Mouse (Mus musculus): ENCODE measurements around the gene Pnpla3. TPM values are rescaled to one million over a fixed set of nuclear protein-coding genes. Genes with fewer than 3 reads are reported as not detected.
"Not testable (repeated sequence)": the region's sequence is repeated elsewhere in the genome, so short reads cannot be mapped to it uniquely, and the experiment has no call there.

The Pnpla3 gene
- 1 to 10 TPM; 4.2 to 6.4 TPM for total RNA-seq (2021)

DNA sequence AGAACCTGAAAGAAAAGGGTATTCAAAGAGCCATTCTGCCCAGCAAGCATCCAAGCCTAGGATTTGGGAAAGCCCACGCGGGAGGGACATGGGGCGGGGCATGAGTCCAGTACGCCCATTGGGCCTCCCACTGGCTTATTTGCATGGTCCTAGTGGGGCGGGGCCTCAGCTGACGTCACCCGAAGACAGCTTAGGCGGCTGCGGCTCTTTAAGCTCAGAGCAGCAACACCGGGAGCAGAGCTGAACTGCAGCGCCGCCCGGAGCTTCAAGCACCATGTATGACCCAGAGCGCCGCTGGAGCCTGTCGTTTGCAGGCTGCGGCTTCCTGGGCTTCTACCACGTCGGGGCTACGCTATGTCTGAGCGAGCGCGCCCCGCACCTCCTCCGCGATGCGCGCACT lies at the start of gene Pnpla3:
Pnpla3 (plus strand) TSS at position 238 of the 400 bp plus-strand sequence.
- DNase-seq (ENCODE audit: low spot score): peak; percentile 91
- intact Hi-C loops (cut with DNase I): loop anchor here (2.0 to 5.0 kb wide), 2 partner anchors 43 to 95 kb away; no protein-coding TSS in a partner anchor

DNA sequence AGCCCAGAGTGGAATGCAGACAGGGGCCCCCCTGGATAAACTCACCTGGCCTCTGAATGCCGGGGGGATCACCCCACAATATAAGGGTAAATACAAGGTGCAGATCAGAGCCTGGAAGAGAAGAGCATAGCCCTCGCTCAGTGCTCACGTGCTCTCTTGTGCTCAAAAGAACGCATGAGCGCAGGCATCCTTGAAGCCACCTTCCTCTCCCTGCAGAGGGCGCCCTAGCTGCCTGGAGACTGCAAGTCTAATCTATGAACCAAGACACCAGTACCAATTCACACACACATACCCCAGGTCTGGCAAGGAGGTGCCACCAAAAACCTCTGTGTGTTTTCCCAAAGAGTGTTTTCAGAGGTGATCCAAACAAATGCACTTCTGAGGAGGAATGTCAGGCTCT lies 47.0 kb upstream of the Pnpla3 start:
- no peak for DNase-seq (ENCODE audit: low spot score)
- intact Hi-C loops (cut with DNase I): loop anchor here (10.0 kb wide), 1 partner anchor 314 kb away; no protein-coding TSS in a partner anchor

DNA sequence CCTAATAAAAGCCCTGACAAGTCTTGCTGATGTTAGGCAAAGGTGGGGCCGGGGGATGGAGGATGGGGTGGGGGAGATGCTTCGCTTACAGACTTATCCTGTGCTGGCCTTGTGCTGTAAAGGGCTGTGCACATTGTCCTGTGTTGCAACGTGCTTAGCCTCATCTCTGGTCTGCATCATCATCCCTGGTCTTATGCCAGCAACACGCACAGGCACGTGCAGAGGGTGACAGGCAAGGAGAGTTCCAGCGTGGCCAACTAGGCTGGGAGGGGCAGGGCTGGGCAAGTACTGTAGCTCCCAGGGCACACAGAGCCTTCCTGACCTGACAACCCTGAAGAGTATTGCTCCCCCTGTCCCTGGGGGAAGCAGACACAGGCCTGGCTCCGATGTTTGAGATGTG lies 46.6 kb upstream of the Pnpla3 start:
- no peak for DNase-seq (ENCODE audit: low spot score)
- intact Hi-C loops (cut with DNase I): loop anchor here (10.0 kb wide), 1 partner anchor 314 kb away; no protein-coding TSS in a partner anchor

DNA sequence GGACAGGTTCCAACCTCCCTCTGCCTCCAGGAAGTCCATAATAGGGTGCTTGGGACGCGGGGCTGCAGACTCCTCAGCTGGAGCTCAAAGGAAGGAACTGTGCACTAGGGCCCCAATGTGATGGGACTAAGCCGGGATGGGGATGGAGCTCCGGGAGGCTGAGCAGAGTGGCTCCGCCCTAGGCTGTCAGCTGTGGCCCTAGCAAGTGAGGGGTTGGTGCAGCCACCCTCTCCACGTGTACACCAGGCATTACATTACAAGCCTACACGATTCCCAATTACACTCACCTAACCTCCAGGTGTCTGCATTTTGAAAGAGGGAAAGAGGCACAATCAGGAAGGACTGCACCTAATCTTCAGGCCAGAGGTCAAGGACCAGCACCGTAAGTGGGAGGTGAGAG lies 44.6 kb upstream of the Pnpla3 start, which contains the start of gene Pnpla5:
Pnpla5 (minus strand) TSS at position 101 of the 400 bp plus-strand sequence.
- intact Hi-C loops (cut with DNase I): loop anchor here (10.0 kb wide), 1 partner anchor 312 kb away; no protein-coding TSS in a partner anchor
- DNase-seq (ENCODE audit: low spot score): no peak

DNA sequence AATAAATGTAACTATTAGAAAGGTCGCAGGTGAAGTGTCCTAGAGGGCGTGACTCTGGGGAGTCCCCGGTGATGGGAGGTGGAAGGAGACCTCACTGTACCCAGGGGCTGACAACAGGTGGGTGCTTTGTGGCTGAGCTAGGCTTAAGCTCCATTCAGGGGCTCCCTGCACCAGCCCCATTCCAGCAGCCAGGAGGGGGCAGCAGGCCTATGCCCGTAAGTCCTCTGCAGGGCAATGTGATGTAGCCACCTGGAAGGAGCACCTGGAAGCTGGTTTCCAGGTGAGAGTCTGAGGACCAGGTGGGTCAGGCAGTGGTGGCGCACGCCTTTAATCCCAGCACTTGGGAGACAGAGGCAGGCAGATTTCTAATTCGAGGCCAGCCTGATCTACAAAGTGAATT lies 43.6 kb upstream of the Pnpla3 start:
- no peak for DNase-seq (ENCODE audit: low spot score)
- intact Hi-C loops (cut with DNase I): loop anchor here (2.0 to 10.0 kb wide), 2 partner anchors 43 to 311 kb away; partner anchors contain the start of gene Pnpla3

DNA sequence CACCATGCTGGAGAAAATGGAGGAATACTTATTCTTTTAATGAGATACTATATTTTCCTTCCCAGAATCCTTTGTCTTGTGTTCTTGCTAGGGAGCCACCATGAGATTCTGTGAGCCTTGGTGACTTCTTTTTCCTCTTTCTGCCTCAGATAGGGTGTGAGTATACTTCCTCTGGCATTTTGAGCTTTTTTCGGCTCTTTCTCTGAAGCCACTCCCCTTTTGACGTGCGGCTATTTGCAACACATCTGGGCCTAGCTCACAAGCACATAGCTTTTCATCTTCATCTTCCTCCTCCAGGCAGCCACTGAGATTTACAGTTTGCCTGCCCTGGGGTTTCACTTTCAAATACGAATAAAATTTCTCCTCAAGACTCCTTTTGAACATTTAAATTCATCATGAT lies 41.2 kb upstream of the Pnpla3 start:
- intact Hi-C loops (cut with DNase I): loop anchor here (10.0 kb wide), 1 partner anchor 308 kb away; no protein-coding TSS in a partner anchor
- DNase-seq (ENCODE audit: low spot score): no peak

DNA sequence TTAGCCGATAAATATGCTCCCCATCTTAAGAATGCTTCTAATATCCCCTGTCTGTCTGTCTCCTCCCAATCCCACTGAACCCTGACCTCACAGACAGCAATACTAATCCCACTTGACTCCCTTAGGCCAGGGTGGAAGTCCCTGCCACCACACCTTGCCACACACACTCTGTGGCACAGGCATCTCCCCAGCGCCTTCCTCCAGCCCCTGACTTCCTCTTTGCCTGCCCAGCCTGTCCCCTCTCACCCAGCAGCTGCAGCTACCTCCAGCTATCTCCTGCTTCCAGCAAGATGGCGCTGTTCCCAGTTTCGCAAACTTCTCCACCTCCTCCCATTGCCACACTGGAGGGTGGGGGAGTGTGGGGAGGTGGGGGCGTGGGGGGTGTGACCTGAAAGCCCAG lies 40.8 kb upstream of the Pnpla3 start:
- intact Hi-C loops (cut with DNase I): loop anchor here (10.0 kb wide), 1 partner anchor 308 kb away; no protein-coding TSS in a partner anchor
- no peak for DNase-seq (ENCODE audit: low spot score)

DNA sequence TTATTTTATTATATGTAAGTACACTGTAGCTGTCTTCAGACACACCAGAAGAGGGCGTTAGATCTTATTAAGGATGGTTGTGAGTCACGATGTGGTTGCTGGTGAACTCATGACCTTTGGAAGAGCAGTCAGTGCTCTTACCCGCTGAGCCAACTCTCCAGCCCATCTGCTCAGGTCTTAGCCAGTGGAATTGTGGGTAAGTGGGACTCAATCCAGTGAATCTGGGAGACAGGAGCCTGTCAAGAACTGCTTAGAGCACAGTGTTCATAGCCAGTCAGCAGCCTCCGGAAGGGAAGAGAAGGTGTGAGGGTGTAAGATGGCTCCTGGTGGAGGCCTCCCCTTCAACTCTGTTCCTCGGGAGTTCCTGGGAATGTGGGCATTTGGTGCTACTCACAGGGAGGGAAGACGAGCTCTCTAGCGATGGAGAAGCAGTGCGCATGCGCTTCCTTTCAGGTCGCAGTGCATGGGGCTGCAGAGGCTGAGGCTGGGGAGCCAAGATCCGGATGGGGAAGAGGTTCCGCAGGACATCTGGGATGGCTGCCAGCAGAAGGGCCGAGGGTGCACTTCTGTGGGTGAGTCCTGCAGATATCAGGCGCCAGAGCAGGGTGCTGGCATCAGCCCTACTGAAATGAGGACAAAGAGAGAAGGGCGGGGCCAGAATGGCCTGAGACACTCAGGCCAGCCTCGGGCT lies 36.4 kb upstream of the Pnpla3 start:
- DNase-seq (ENCODE audit: low spot score): peak; percentile 61
- intact Hi-C loops (cut with DNase I): loop anchor here (5.0 kb wide), 1 partner anchor 66 kb away; no protein-coding TSS in a partner anchor

DNA sequence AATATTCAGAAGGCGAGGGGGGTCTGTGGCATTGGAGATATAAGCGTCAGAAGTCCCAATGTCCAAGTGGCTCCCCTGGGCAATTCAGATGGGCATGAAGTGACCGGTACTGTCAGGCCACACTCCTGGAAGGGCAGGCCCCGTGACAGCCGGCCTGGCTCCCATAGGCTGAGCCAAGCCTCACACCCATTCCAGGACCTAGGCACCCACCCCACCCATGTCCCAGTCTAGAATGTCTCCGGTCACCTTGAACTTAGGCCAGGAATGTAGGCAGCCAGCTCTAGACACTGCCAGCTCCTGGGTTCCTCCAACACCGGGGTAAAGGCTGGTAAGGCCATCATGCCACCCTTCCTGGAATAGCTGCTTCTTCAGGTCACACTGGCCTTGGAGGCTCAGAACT lies 35.7 kb upstream of the Pnpla3 start:
- peak; percentile 49 for DNase-seq (ENCODE audit: low spot score)
- intact Hi-C loops (cut with DNase I): loop anchor here (5.0 kb wide), 1 partner anchor 65 kb away; no protein-coding TSS in a partner anchor

DNA sequence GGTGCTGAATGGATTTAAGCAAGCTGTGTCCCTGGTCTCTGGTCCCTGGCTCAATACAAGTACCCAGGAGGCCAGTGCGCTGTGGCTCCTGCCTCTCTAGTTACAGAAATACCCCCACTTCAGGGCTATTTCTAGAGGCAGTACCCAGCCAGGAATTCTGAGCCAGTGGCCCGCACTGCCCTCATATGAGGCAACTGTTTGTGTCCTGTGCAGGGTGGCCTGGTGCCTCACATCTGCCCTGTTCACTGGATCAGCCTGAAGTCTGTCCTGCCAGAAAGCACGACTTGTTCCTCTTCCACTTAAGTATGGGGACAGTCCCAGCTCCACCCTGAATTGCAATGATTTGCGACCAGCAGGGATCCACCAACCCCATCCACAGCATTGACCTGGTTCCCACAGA lies 34.2 kb upstream of the Pnpla3 start:
- DNase-seq (ENCODE audit: low spot score): peak; percentile 40
- intact Hi-C loops (cut with DNase I): loop anchor here (5.0 kb wide), 1 partner anchor 64 kb away; no protein-coding TSS in a partner anchor

DNA sequence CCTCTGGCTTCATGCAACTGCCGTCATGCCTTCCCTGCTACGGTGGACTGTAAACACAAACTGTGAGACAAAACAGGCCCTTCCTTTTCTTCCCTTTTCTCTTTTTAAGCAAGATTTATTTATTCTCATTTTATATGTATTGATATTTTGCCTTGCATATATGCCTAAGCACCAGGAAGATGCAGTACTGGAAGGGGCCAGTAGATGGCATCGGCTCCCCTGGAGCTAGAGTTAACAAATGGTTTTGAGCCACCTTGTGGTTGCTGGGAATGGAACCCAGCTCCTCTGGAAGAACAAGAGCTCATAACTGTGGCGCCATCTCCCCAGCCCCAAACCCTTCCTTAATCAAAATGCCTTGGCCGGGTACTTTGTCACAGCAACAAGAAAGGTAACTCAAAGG lies 32.2 kb upstream of the Pnpla3 start:
- intact Hi-C loops (cut with DNase I): no loop called here
- DNase-seq (ENCODE audit: low spot score): no peak

DNA sequence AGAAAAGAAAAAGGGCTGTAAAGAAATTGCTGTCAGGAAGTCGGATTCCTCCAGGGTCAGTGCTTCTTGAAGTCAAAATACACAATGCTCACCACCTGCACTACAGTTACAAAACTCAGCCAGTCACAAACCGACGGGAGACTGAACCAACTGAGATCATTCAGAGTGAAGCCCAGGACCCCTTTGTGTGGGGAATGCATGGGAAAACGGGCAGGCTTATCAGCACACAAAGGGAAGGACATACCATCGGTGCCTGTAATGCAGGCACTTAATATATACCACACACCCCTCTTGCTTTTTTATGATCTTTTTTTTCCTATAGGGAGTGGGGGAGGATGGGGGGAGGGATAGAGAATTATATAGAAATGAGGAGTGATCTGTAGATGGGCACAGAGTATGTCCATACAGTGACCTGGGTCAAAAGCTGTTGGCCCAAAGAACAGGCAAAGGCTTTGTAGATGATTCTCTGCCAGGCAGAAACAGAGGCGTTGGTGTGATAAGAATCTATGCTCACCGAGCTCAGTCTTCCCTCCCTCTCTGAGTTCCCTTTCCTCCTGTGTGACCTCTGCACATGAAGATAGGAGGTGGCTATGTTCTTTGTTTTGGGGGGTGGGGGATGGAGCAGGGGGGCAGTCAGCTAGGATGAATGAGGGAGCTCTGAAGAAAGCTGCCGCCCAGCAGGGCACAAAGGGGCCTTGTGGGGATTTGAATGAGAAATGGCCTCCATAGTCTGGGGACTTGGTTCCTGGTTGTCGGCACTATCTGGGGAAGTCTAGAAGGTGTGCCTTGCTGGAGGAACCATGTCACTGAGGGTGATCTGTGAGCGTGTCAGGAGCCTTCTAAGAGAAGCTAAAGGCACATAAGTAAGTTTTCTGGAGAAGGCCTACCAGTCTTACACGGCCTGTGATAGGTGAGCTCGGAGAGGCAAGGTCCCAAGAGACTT lies 30.9 kb upstream of the Pnpla3 start:
- no peak for DNase-seq (ENCODE audit: low spot score)
- intact Hi-C loops (cut with DNase I): no loop called here

DNA sequence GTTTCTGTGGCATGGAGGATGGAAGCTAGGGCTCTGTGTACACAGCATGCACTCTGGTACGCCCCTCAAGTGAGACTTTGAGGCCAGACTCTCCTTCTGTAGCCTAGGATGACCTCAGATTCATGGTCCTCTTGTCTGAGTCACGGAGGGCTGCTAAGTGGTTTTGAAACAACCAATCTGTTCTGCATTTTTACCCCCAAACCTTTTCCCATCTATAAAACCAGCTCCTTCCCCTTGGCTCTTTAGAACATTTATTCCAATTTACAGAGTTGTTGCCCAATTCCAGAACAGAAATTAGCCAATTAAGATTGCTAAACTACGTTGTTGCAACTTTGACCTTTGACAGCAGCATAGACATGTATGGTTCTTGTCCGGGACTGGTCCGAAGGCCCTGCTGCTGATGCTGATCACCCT lies 28.0 kb upstream of the Pnpla3 start:
- no peak for DNase-seq (ENCODE audit: low spot score)
- intact Hi-C loops (cut with DNase I): no loop called here

DNA sequence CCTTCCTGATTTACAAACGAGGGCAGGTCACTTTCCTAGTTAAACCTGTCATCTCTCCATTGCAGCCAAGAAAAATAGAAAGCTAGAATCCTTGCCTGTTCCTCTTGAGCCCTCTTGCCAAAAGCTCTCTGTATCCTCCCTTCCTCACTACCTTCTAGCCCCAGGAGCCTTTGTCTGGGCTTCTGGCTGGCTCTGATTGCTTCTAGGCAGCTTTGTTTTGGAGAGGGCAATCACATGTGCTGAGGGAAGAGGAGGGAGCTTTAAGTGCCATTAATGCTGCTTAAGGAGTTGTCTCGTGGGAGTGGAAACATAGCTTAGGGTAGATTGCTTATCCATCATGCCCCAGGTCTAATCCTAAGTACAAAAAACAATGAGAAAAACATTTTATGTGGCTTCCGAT lies 27.5 kb upstream of the Pnpla3 start:
- intact Hi-C loops (cut with DNase I): no loop called here

DNA sequence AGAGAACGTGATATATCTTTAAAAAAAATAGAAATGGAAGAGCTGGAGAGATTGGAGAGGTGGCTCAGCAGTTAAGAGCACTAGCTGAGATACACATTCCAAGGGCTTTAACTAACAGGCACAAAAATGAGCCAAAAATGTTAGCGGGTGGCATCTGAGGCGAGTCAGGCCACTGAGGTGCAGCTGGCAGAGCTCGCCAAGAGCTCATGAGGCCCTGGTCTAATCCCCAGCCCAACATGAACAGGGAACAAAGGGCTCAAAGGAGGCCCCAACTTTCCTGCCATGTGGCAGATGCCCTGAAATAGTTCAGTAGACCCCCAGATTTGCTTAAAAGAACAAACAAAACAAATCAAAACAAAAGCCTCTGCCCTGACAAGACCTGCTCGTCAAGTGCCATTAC lies 26.7 kb upstream of the Pnpla3 start:
- no peak for DNase-seq (ENCODE audit: low spot score)
- intact Hi-C loops (cut with DNase I): no loop called here

More for the DNA sequence above, 27.5 kb upstream of the Pnpla3 start:
- DNase-seq (ENCODE audit: low spot score): no peak

DNA sequence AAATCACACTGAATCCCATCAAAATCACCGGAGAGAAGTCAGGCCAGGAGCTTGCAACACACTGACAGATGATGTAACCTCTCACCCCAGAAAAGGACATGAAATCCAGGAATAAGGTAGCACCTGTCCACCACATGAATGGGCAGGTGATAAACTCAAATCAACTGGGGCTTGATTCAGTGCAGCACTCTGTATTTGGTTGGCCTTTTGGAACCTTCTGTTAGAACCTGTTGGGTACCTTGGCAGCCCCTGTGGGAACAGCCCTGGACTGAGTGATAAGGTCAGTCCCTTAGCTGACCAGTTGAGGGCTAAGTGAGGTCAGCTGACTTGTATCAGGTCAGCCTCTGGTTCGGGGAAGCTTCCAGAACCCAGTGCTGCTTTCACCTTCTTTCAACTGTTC lies 11.5 kb upstream of the Pnpla3 start:
- intact Hi-C loops (cut with DNase I): no loop called here
- no peak for DNase-seq (ENCODE audit: low spot score)

DNA sequence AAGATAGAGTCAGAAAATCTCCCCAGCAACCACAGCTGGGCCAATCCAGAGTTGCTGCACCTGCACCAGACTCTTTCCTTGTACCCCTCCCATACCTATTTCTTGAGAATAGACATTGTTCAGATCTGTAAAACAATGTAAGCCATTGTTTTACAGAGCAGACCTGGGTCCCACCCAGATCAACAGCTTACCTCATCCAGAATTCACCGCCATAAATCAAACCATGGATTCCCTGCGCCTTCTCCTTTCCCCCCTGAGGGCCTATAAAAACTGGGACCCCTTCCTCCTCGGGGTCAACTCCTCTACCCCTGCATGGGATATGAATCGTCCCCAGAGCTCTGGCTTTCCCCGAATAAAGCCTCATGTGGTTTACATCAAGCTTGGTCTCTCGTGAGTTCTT lies 10.1 kb upstream of the Pnpla3 start:
- intact Hi-C loops (cut with DNase I); DNase-seq (ENCODE audit: low spot score): not testable (repeated sequence)

DNA sequence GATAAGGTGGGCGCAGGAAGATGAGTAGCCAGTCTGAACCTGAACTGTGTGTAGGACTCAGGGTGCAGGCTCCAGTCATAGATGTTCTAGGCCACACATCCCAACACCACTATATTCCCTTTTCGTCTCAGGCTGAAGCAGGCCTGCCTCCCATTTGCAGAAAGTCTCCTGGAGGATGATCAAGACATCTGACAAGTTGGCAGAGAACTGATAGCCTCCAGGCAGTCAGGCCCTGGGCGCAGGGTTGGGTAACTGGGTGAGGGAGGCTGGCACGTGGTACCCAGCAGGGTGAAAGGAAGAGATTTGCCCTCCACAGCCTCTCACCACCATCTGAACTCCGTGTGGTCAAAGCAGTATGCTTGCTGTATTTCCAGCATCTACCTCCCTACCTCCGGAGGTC lies 5.8 kb upstream of the Pnpla3 start:
- intact Hi-C loops (cut with DNase I): no loop called here
- no peak for DNase-seq (ENCODE audit: low spot score)

DNA sequence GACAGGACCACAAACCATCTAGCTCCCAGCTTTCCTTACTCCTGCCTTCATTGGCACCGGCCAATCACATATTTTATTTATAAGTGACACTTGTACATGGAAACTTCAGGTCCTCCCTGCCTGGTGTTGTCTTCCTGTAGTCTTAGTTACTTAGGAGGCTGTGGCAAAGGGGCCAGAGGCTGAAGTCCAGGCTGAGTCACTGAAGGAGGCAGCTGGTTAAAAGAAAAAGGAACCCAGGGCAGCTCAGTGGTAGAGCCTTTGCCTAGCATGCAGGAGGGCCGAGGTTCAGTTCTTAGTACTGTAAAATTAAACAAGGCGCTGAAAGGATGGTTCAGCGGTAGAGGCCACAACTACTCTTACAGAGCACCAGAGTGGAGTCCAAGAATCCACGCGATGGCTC lies 819 bp upstream of the Pnpla3 start:
- intact Hi-C loops (cut with DNase I): loop anchor here (2.0 to 5.0 kb wide), 2 partner anchors 42 to 95 kb away; no protein-coding TSS in a partner anchor

More for the DNA sequence above, 819 bp upstream of the Pnpla3 start:
- DNase-seq (ENCODE audit: low spot score): no peak
